Mouse (Mus musculus): Measurements from ENCODE around the gene Specc1.

GRCm38 (mm10) chr11:61950632-61951031 is 5.9 kb upstream of the Specc1 start:
- TF ChIP-seq MAFK (IDR thresholded peaks at IDR 0.05; ENCODE audit: insufficient read depth, low read depth, low read length) (peak; percentile 39; the same call in 1 of the 2 replicates), ZC3H11A (IDR thresholded peaks at IDR 0.05; ENCODE audit: borderline replicate concordance, low read depth, low read length) (0 out of 2 replicates have a peak, but pooled peaks have one; percentile 15), CHD2 (IDR thresholded peaks at IDR 0.05; ENCODE audit: low read depth, low read length) (no peak), HCFC1 (IDR thresholded peaks at IDR 0.05; ENCODE audit: borderline replicate concordance, insufficient read depth, low read length) (no peak)
